Mouse (Mus musculus) ES-CJ7 (cell line): ENCODE results near the gene Itga7.

Experiments used
- DNase-seq: peaks from one replicate; pipeline ENCODE4 v3.0.0; 2011; ENCODE audit warnings: low read depth, low spot score

Gene Itga7

GRCm38 (mm10) chr10:128934997-128935787, 1.6 kb downstream of the Itga7 start:
- DNase-seq, result no peak

GRCm38 (mm10) chr10:128935826-128936440, 2.3 kb downstream of the Itga7 start:
- DNase-seq, result no peak

- DNase-seq, result no peak
Observed at GRCm38 (mm10) chr10:128937756-128938390, 4.3 kb downstream of the Itga7 start.

- no peak for DNase-seq
Observed at GRCm38 (mm10) chr10:128938457-128938856, 4.8 kb downstream of the Itga7 start.

GRCm38 (mm10) chr10:128938974-128939373, 5.4 kb downstream of the Itga7 start:
- DNase-seq, result no peak

- DNase-seq, result no peak
Observed at GRCm38 (mm10) chr10:128940475-128941061, 7.0 kb downstream of the Itga7 start.

- peak; percentile 23 for DNase-seq
Observed at GRCm38 (mm10) chr10:128945675-128946074, 12.1 kb downstream of the Itga7 start.

- peak; percentile 71 for DNase-seq
Observed at GRCm38 (mm10) chr10:128947496-128947895, 13.9 kb downstream of the Itga7 start.

GRCm38 (mm10) chr10:128950208-128950887, 16.7 kb downstream of the Itga7 start:
- DNase-seq, result no peak

GRCm38 (mm10) chr10:128958340-128958739, 24.7 kb downstream of the Itga7 start:
- DNase-seq, result no peak

- DNase-seq, result no peak
Observed at GRCm38 (mm10) chr10:128960142-128960541, 26.5 kb downstream of the Itga7 start.

GRCm38 (mm10) chr10:128960590-128961584, 27.3 kb downstream of the Itga7 start, which contains the start of gene Mettl7b:
Gene Mettl7b (minus strand): TSS chr10:128960988.
- DNase-seq, result no peak

GRCm38 (mm10) chr10:128964961-128965360, 31.3 kb downstream of the Itga7 start:
- DNase-seq, result no peak

GRCm38 (mm10) chr10:128965871-128966270, 32.3 kb downstream of the Itga7 start:
- no peak for DNase-seq

- DNase-seq, result no peak
Observed at GRCm38 (mm10) chr10:128968341-128968749, 34.7 kb downstream of the Itga7 start.

GRCm38 (mm10) chr10:128970740-128971250, 37.2 kb downstream of the Itga7 start:
- DNase-seq, result no peak

GRCm38 (mm10) chr10:128972841-128973240, 39.2 kb downstream of the Itga7 start:
- DNase-seq, result no peak

GRCm38 (mm10) chr10:128976395-128976794, 42.8 kb downstream of the Itga7 start:
- DNase-seq, result no peak

- peak; percentile 73 for DNase-seq
Observed at GRCm38 (mm10) chr10:128977522-128978114, 44.0 kb downstream of the Itga7 start.
